Mouse (Mus musculus): Measurements from ENCODE around the gene Psrc1. TPM values are rescaled to one million over a fixed set of nuclear protein-coding genes. Genes with fewer than 3 reads are reported as not detected.

Gene Psrc1
- total RNA-seq, 2 experiments from 2014 or later: 1.7 to 1.8 TPM

DNA sequence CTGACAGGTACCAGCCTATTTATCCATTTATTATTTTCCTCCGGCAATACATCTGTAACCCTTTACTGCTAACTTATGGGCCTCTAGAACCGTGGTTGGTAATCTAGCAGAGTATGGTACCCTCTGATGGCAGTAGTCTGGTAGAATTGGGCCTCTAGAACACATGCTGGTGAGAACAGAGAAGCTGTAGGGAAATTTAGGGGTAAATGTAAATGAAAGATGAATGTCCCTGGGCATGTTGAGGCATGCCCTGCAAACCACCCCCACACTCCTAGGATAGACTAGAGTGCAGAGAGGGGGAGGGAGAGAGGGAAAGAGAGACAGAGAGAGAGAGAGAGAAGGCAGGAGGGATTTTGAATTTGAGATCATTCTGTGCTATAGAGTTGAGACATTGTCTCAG lies 786 bp downstream of the Psrc1 start:
- no peak for DNase-seq (ENCODE audit: low spot score in 2 of 2)

DNA sequence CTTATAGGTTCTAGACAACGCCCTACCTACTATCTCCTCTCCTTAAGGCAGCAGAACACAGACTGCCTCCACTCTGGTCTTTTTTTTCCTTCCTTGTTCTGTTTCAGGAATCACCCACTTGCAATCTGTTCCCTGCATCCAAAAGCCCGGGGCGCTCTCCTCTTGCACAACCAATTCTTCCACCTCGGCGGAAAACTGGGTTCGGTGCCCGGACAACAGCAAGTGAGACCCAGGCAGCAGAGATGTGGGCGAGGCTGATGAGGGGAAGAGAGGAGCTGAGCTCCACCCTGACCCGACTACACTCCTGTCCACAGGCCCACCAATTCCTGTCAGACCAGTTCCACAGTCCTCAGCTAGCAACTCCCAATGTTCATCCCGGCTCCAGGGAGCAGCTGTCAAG lies 2.5 kb downstream of the Psrc1 start:
- no peak for DNase-seq (ENCODE audit: low spot score in 2 of 2)

DNA sequence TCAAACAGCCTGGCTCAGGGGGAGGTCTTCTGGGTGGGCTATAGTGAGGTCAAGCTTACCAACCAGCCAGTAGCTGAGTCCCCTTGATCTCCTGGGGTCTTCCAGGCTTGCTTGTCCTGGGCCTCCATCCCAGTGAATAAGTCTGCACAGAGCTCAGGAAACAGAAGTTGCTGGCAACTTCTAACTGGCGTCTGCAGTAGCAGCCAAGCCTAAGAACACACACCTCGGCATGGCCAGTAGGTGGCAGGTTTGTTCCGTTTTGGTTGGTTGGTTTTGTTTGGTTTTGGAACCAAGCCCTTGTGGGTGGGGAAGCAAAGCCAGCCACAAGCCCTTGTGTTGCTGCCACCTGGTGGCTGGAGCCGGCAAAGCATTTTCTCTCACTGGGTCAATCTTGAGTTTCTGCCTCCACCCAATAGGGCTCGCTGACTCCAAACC lies 5.5 kb downstream of the Psrc1 start:
- peak; percentile 96 to 97 for DNase-seq (ENCODE audit: low spot score in 2 of 2)

DNA sequence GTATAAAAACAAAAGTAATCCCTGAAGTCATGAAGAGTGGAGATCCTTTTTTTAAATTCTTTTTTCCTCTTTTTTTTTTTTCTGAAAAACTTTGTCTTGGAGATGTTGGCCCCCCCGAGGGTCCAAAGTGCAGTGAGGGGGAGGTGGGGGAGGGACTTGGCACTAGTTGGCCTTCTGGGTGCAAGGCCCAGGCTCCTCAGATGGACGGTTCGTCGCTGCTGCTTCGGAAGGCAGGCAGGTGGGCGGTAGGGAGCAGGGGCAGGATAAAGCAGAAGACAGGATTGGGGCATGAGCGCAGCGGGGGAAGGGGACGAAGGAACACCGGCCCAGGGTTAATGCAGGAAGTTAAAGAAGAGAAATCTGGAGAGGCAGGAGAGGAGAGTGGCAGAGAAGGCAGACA lies 8.7 kb downstream of the Psrc1 start:
- DNase-seq (ENCODE audit: low spot score in 2 of 2): no peak

DNA sequence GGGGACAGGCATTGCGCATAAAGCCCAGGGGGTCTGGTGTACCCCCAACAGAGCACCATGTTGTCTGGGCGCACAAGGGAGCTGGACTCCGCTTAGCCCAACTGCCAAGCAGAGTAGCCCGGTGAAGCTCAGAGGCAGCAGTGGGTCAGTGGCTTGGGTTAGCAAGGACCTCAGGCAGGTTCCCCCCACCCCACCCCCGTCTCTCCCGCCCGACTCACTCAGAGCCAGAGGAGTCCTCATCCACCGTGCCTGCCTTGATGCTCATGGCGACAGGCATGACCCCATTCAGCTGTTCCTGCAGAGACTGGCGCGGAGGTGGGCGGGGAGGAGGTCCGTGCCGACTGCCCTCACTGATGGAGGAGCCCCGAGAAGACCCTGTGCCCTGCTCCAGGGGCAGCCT lies 9.2 kb downstream of the Psrc1 start:
- no peak for DNase-seq (ENCODE audit: low spot score in 2 of 2)

DNA sequence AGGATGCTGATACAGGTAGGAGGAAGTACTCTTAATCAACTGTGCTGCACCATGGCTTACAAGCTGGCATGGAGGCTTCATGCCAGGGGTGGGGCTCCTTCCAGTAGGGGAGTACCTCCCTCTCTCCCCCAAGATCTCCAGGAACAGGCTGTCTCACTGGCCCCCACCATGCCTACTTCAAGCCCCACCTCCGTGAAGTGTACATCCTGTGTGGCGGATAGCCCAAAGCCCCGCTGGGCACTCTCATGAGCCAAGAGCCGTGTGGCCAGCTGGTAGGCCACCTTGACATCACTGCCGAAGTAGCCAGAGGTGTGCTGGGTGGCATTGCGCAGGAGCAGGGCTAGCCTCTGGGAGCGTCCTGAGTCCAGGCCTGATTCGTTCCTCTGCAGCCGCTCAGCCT lies 14.6 kb downstream of the Psrc1 start:
- no peak for DNase-seq (ENCODE audit: low spot score in 2 of 2)

GRCm38 (mm10) chr3:108400442-108400841 lies 16.8 kb downstream of the Psrc1 start:
- DNase-seq (ENCODE audit: low spot score in 2 of 2): no peak

- peak; percentile 75 for DNase-seq (ENCODE audit: low spot score in 2 of 2)
Observed at GRCm38 (mm10) chr3:108401692-108402527, 18.3 kb downstream of the Psrc1 start.

GRCm38 (mm10) chr3:108402528-108402920 lies 18.9 kb downstream of the Psrc1 start:
- no peak for DNase-seq (ENCODE audit: low spot score in 2 of 2)

DNA sequence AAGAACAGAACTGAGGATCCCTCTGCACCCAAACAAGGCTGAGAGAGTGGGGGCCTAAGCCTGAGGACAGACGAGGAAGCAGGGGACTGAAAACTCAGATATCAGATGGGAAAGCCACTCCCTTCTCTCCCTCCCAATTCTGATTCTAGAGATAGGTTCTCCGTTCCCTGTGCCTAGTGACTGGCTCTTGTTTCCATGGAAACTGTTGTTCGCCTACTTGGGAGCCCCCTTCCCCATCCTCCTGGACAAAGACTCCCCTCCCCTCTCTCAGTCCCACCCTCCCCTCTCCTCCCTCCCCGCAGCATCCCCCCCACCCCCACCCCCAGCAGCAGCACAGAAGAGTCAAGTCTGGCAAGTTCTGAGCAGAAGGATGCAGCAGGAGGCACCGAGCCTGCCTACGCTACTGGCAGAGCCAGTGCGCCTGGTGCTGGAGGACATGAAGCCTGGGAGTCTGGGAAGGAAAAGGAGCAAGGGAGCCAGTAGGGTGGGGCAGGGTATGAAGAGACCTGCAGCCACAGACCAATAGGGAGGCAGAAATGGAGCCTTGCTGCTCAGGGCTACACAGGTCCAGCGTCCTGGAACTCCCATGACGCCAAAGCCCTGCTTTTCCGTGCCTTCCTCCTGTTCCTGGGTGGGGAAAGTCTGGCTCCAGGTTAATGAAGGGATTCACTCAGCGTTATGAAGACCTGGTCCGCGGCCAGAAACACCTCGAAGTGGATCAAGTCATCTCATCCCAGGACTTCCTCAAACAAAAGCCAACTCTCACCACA lies 22.1 kb downstream of the Psrc1 start:
- DNase-seq (ENCODE audit: low spot score in 2 of 2): no peak

DNA sequence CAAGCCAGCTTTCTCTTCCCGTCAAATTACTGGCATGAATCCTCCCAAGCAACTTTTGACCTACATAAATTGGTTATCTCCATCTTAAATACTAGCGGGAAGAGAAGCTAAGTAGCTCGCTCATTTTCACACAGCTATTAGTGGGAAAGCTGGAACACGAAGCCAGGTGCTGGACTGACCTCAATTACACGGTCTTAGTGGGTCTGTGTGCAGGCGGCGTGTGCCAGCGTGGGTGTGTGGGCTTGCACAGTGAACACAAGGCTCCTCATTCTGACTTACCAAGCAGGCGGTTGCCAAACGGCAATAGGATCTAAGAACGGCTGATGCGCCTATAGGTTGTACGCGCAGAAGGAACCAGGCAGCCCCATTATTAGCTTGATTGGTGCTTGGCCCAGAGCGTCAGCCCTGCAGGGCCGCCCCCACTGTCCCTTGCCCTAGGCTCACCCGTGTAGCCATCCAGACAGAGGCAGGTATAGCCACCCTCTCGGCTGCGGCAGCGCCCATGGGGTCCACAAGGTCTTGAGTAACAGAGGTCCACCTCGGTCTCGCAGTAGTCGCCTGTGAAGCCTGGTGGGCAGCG lies 22.8 kb downstream of the Psrc1 start:
- DNase-seq (ENCODE audit: low spot score in 2 of 2): no peak

GRCm38 (mm10) chr3:108408517-108409008 lies 24.9 kb downstream of the Psrc1 start:
- no peak for DNase-seq (ENCODE audit: low spot score in 2 of 2)

- no peak for DNase-seq (ENCODE audit: low spot score in 2 of 2)
Observed at GRCm38 (mm10) chr3:108409656-108410358, 26.2 kb downstream of the Psrc1 start.

DNA sequence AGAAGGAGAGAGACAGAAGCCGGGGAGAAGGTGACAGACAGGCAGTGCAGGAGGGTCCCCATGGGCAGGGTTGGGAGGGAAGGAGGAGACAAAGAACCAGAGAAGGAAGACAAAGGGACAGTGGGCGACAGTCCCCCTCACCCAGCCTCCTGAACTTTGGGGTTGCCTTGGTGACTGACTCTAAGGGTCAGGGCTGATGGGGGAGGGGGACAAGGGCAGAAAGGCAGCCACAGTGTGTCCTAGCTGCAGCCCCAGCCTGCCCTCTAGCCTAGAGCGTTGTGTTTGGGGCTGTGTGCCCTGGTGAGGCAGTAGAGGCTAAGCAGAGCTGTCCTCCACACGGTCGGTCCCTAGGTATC lies 26.7 kb downstream of the Psrc1 start:
- DNase-seq (ENCODE audit: low spot score in 2 of 2): no peak

DNA sequence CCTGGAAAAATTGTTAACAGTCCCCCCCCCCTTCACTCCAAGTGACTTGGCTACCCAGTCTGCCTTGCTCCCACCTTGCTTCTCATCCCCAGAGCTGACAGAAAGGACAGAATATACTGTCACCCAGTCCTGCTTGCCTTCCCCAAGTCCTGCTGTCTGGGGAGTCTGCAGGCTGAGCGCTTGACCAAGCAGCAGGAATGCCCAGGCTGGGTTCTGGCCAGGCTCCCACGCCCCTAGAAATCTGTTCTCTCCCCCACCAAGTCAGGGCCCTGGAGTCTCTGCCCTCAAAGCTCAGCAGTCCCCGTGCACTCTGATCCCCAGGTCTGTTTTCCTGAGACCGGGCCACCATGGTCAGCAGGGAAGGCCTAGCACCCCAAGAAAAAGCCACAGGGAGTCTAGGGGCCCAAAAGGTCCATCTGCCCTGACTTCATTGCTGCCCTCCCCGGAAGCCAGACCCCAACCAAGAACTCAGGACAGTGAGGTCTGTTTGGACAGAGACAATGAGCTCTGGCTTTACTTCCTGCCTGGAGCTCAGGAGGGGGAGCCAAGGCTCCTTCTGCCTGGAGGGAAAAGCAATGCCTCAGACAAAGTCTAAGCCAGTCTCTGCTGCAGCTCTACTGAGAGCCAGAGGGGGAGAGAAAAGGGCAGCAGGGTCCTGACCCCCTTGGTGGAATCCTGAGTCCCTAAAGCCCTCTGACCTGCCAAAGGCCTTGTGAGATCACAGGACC lies 27.6 kb downstream of the Psrc1 start:
- DNase-seq (ENCODE audit: low spot score in 2 of 2): no peak

DNA sequence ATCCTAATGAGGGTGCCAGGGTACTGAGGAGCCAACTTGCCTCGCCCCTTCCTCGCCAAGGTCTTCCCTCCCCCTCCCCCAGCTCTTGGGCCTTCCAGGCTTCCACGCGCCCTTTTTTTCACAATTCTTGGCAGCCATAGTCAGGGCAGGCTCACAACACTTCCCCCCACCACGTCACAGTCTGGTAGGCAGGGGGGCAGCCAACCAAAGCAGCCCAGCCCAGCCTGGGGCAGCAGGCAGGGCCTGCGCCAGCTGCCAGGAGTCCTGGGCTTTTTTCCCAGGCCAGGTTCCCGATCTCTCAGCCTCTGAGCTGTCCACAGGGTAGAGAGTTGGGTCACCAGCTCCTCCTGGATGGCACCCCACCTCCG lies 28.1 kb downstream of the Psrc1 start:
- DNase-seq (ENCODE audit: low spot score in 2 of 2): no peak

DNA sequence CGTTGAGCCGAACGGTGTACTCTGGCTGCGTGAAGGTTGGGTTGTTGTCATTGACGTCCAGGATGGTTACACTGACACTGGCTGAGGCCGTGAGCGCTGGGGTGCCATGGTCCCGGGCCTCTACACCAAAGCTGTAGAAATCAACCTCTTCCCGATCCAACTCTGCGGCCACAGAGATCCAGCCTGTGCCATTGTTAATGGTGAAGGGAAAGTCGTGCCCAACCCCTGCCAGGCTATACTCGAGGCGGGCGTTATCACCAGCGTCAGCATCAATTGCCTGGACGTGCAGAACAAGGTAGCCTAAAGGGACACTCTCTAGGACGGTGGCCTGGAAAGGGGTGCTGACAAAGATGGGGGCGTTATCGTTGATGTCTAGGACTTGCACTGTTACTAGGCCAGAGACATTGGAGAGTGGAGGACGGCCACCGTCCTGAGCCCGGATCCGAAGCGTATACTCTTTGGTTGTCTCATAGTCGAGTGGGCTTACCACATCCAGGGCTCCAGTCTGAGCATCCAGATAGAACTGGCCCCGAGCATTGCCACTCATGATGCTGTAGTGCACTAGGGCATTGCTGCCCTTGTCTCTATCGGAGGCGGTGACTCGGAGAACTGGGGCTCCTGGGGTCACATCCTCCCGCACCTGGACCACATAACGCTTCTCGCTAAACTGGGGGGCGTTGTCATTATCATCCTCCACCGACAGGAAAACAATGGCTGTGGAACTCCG lies 30.2 kb downstream of the Psrc1 start:
- no peak for DNase-seq (ENCODE audit: low spot score in 2 of 2)

- DNase-seq (ENCODE audit: low spot score in 2 of 2): peak; percentile 26 to 36
Observed at GRCm38 (mm10) chr3:108414857-108415830, 31.5 kb downstream of the Psrc1 start, which contains the start of gene Celsr2. TSS of gene Celsr2 (minus strand) at chr3:108415552.

DNA sequence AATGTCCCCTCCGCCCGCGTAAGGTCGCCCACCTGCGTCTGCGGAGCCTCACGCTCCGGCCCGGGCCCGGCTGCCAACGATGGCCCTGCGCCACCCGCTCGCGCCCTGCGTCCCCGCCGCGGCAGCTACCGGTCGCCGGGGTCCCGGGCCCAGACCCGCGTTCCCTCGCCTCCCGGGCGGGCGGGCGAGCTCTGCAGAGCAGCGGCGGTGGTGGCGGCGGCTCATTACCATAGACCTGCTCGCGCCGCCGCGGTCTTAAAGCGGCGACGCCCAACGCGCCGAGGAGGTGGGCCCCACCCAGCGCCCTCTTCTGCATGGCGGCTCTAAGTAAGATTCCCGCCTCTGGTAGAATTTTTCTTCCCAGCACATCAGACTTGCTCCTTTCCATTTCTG lies 32.2 kb downstream of the Psrc1 start:
- DNase-seq (ENCODE audit: low spot score in 2 of 2): peak; percentile 60 to 70
